Mouse (Mus musculus) forebrain, postnatal 0 days (tissue): ENCODE results near the gene Slc7a1. TPM values are rescaled to one million over a fixed set of nuclear protein-coding genes. Genes with fewer than 3 reads are reported as not detected.

ENCODE experiments used
- ATAC-seq: fragments of 200-750 bp; cut with Nextera tagmentation; 2 replicates; pipeline ENCODE4 v1.8.0; 2017; ENCODE audit warnings: mild to moderate bottlenecking, moderate library complexity
- DNase-seq: peaks from one replicate; pipeline ENCODE4 v3.0.0-alpha.2; 2015
- H3K27ac ChIP-seq: fragments of 300-500 bp; sonication (generic); 2 replicates; pipeline ENCODE4 v1.5.1; 2014; ENCODE audit warnings: low read depth, mild to moderate bottlenecking, antibody characterized with exemption, low read length, moderate library complexity, mixed read lengths
- H3K27me3 ChIP-seq: fragments of 300-500 bp; sonication (generic); 2 replicates; pipeline ENCODE4 v1.6.1; 2014; ENCODE audit warnings: mild to moderate bottlenecking, low read length, mixed read lengths; ENCODE audit not compliant: insufficient read depth
- H3K36me3 ChIP-seq: fragments of 300-500 bp; sonication (generic); 2 replicates; pipeline ENCODE4 v1.6.1; 2014; ENCODE audit warnings: mild to moderate bottlenecking, moderate library complexity; ENCODE audit not compliant: insufficient read depth
- H3K4me1 ChIP-seq: fragments of 300-500 bp; sonication (generic); 2 replicates; pipeline ENCODE4 v1.6.1; 2014; ENCODE audit warnings: antibody characterized with exemption; ENCODE audit not compliant: insufficient read depth
- H3K4me2 ChIP-seq: fragments of 300-500 bp; sonication (generic); 2 replicates; pipeline ENCODE4 v1.6.1; 2014; ENCODE audit warnings: low read depth, mild to moderate bottlenecking, moderate library complexity
- H3K4me3 ChIP-seq: fragments of 300-500 bp; sonication (generic); 2 replicates; pipeline ENCODE4 v1.5.1; 2014; ENCODE audit warnings: low read depth, low read length, mixed read lengths
- H3K9ac ChIP-seq: fragments of 300-500 bp; sonication (generic); 2 replicates; pipeline ENCODE4 v1.6.1; 2014; ENCODE audit warnings: mild to moderate bottlenecking
- H3K9me3 ChIP-seq: fragments of 300-500 bp; sonication (generic); 2 replicates; pipeline ENCODE4 v1.6.1; 2016; ENCODE audit warnings: low read length
- CTCF ChIP-seq: sonication (generic); IDR thresholded peaks from 2 replicates; pipeline ENCODE4 v1.5.1; 2016; ENCODE audit warnings: antibody characterized with exemption, control low read depth, low read depth
- WGBS: fragments of 180-500 bp; shearing (Covaris S2); extraction: QIAGEN DNeasy Blood & Tissue Kit; methylation state at CpG from one replicate; pipeline ENCODE4 v1.1.7; 2014; 5-methylcytosine and 5-hydroxymethylcytosine counted together
- polyA plus RNA-seq: library from polyadenylated mRNA; unstranded; fragments of >200 nt; fragmentation: Nextera tagmentation; extraction: Ambion mirVana; gene quantifications from 2 replicates; pipeline ENCODE4 v1.2.1, GENCODE M21; 2015
- total RNA-seq: library from RNA; depleted of rRNA; stranded (reverse); fragments of >200 nt; gene quantifications from 2 replicates; pipeline ENCODE4 v1.2.3, GENCODE M21; 2014

The Slc7a1 gene
- total and polyA plus RNA-seq, 2 experiments from 2014 or later: 44.0 to 52.2 TPM

- peak; percentile 68 for TF ChIP-seq CTCF
These were observed 29.1 kb downstream of the Slc7a1 start for GRCm38 (mm10) chr5:148370624-148371023.

GRCm38 (mm10) chr5:148369178-148369577 lies 30.5 kb downstream of the Slc7a1 start:
- no peak for DNase-seq
- no peak overlapping the region for H3K27ac ChIP-seq
- no peaks in the 10 kb centered on the region for H3K4me1 ChIP-seq
- TF ChIP-seq CTCF: peak; percentile 27; the same call in 1 of the 2 replicates
- H3K9ac ChIP-seq: no peak overlapping the region
- no peaks in the 10 kb centered on the region for H3K9me3 ChIP-seq
- ATAC-seq: no peak
- H3K4me2 ChIP-seq: no peak overlapping the region
- no peak overlapping the region for H3K4me3 ChIP-seq
- no peaks in the 10 kb centered on the region for H3K27me3 ChIP-seq
- H3K36me3 ChIP-seq: no peaks in the 10 kb centered on the region; the same call in 1 of the 2 replicates
- WGBS: 94% methylated on average over 3 of the region's 3 CpGs

More at GRCm38 (mm10) chr5:148370624-148371023, 29.1 kb downstream of the Slc7a1 start:
- Histone ChIP-seq H3K4me3 (no peak overlapping the region), H3K27me3 (no peaks in the 10 kb centered on the region), H3K4me1 (no peaks in the 10 kb centered on the region), H3K9me3 (no peaks in the 10 kb centered on the region), H3K27ac (no peak overlapping the region), H3K36me3 (no peaks in the 10 kb centered on the region; the same call in 1 of the 2 replicates), H3K9ac (no peak overlapping the region), H3K4me2 (no peak overlapping the region)
- ATAC-seq (no peak), DNase-seq (no peak)
- WGBS: 89% methylated on average over 1 of the region's 1 CpGs

- TF ChIP-seq CTCF: no peak
- WGBS: 92% methylated on average over 3 of the region's 3 CpGs
These were observed 31.9 kb downstream of the Slc7a1 start for GRCm38 (mm10) chr5:148367816-148368215.

GRCm38 (mm10) chr5:148366455-148366854 lies 33.2 kb downstream of the Slc7a1 start:
- H3K4me2 ChIP-seq: no peak overlapping the region
- TF ChIP-seq CTCF: no peak
- no peak for ATAC-seq
- H3K4me3 ChIP-seq: no peak overlapping the region
- no peaks in the 10 kb centered on the region for H3K4me1 ChIP-seq
- no peak for DNase-seq
- 91% methylated on average over 9 of the region's 9 CpGs for WGBS
- no peak overlapping the region for H3K27ac ChIP-seq
- no peak overlapping the region for H3K9ac ChIP-seq
- no peaks in the 10 kb centered on the region; the same call in 1 of the 2 replicates for H3K36me3 ChIP-seq
- H3K27me3 ChIP-seq: no peaks in the 10 kb centered on the region
- H3K9me3 ChIP-seq: no peaks in the 10 kb centered on the region

More at GRCm38 (mm10) chr5:148367816-148368215, 31.9 kb downstream of the Slc7a1 start:
- Histone ChIP-seq H3K4me3 (no peak overlapping the region), H3K9ac (no peak overlapping the region), H3K27me3 (no peaks in the 10 kb centered on the region), H3K4me1 (no peaks in the 10 kb centered on the region), H3K9me3 (no peaks in the 10 kb centered on the region), H3K27ac (no peak overlapping the region), H3K4me2 (no peak overlapping the region), H3K36me3 (no peaks in the 10 kb centered on the region; the same call in 1 of the 2 replicates)
- no peak for DNase-seq
- ATAC-seq: no peak

- TF ChIP-seq CTCF: no peak
- H3K27me3 ChIP-seq: no peaks in the 10 kb centered on the region
- 83% methylated on average over 22 of the region's 22 CpGs for WGBS
- no peak overlapping the region for H3K27ac ChIP-seq
- H3K36me3 ChIP-seq: 0 out of 2 replicates have a peak, but pooled peaks cover 2% of the 10 kb centered on the region
- ATAC-seq (no peak), DNase-seq (no peak)
- H3K4me1 ChIP-seq: no peaks in the 10 kb centered on the region
- no peaks in the 10 kb centered on the region for H3K9me3 ChIP-seq
- no peak overlapping the region for H3K4me3 ChIP-seq
- no peak overlapping the region for H3K9ac ChIP-seq
- H3K4me2 ChIP-seq: no peak overlapping the region
These were observed 36.1 kb downstream of the Slc7a1 start for GRCm38 (mm10) chr5:148363441-148364113.

- TF ChIP-seq CTCF: no peak
- WGBS: 94% methylated on average over 7 of the region's 7 CpGs
These were observed 37.4 kb downstream of the Slc7a1 start for GRCm38 (mm10) chr5:148362296-148362695.

GRCm38 (mm10) chr5:148361759-148362010 lies 38.0 kb downstream of the Slc7a1 start:
- H3K4me3 ChIP-seq: no peak overlapping the region
- no peaks in the 10 kb centered on the region for H3K27me3 ChIP-seq
- ATAC-seq: no peak
- no peak for TF ChIP-seq CTCF
- H3K9ac ChIP-seq: no peak overlapping the region
- 80% methylated on average over 3 of the region's 3 CpGs for WGBS
- no peak for DNase-seq
- H3K4me1 ChIP-seq: no peaks in the 10 kb centered on the region
- no peak overlapping the region for H3K4me2 ChIP-seq
- H3K36me3 ChIP-seq: 0 out of 2 replicates have a peak, but pooled peaks cover 4% of the 10 kb centered on the region
- no peaks in the 10 kb centered on the region for H3K9me3 ChIP-seq
- no peak overlapping the region for H3K27ac ChIP-seq

More at GRCm38 (mm10) chr5:148362296-148362695, 37.4 kb downstream of the Slc7a1 start:
- no peak overlapping the region for H3K27ac ChIP-seq
- 0 out of 2 replicates have a peak, but pooled peaks cover 4% of the 10 kb centered on the region for H3K36me3 ChIP-seq
- no peaks in the 10 kb centered on the region for H3K27me3 ChIP-seq
- no peak overlapping the region for H3K4me3 ChIP-seq
- DNase-seq: no peak
- no peak overlapping the region for H3K9ac ChIP-seq
- ATAC-seq: no peak
- H3K9me3 ChIP-seq: no peaks in the 10 kb centered on the region
- no peak overlapping the region for H3K4me2 ChIP-seq
- H3K4me1 ChIP-seq: no peaks in the 10 kb centered on the region
